Mouse (Mus musculus): ENCODE data around the gene Plxna2.

The Plxna2 gene

DNA sequence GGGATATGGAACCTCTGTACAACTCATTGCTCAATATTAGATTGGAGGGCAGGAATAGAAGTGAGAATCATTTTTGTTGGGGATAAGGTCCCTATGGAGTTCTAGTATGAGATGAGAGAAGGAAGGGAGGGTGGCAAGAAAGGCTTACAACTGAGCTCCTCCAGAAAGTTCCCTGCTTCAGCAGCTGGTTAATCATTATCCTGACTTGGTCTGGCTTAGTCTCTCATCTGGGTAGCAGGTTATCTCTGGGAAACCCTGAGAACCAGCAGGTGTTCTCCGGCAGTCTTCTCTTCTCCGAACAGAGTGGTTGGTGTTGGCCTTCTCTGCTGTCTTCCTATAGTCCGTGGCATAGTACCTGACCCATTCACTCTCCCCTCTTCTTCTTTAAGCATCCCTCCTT, 5.6 kb downstream of the Plxna2 start:
- no peak for DNase-seq

DNA sequence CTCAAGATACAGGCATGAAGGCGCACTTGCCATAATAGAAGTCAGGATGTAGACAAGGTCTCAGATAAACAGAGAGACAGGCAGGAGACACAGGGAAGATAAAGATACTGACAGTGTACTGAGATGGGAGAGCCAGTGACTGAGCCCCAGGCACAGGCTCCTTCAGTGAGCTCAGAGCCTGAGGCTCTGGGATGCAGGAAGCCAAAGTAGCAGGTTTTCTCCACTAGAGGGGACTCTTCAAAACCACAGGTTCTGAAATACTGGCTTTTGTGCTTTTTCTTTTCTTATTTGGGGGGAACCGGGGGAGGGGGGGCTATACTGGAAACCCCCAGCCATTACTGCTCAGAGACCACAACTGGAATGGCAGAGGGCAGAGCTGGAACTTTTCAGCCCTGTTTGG, 6.4 kb downstream of the Plxna2 start:
- DNase-seq: no peak

DNA sequence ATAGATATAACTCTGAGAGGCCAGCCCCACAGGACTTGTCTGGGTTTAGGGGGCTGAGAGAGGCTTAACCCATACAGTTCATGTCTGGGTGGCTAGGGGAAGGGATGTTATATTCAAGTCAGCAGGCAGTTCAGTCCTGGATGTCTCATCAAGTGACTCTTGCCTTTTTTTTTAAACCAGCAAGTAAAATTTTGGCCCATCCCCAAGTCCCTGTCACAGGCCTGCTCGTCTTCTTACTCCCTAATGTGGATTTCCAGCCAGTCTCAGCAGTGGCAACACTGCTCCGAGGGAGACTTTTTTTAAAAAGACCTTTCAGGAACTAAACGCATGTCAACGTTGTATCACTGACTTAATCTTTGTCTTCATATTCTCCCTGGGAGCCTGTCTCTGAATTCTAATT, 7.0 kb downstream of the Plxna2 start:
- no peak for DNase-seq

DNA sequence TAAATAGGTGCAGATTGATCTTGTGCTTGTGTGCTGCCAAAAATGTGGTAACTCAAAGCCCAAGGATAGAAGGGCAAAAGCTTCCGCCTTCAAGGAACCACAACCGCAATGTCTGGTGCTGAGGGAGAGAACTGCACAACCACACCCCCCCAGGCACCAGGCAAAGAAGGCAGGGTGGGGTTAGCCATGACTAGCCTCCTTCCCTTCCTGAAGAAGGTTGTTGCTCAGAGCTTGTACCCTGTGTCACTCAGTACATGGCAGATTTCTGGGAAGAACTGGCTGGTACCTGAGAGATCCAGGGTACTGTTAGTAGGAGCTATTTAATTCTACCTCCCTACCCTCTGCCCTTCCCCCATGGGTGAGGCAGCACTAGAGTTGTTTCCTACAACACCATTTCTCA, 8.1 kb downstream of the Plxna2 start:
- no peak for DNase-seq

DNA sequence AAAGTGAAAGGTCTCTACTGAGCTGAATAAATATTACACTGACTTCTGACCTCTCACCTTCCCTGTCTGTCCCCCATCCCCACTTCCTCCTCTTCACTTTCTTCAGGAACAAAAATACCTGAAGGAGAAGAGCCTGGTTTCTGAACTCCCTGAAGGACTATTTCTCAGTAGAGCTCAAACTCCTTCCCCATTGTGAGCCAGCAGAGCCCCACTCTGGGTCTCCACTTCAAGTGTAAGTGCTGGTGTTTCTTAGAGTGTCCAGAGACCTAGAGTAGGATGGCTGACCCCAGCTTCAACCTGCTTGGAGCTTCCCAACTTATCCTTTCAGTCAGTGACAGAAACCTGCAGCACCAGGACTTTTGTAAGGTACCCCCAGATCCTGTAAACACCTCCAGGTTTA, 9.3 kb downstream of the Plxna2 start:
- DNase-seq: no peak

DNA sequence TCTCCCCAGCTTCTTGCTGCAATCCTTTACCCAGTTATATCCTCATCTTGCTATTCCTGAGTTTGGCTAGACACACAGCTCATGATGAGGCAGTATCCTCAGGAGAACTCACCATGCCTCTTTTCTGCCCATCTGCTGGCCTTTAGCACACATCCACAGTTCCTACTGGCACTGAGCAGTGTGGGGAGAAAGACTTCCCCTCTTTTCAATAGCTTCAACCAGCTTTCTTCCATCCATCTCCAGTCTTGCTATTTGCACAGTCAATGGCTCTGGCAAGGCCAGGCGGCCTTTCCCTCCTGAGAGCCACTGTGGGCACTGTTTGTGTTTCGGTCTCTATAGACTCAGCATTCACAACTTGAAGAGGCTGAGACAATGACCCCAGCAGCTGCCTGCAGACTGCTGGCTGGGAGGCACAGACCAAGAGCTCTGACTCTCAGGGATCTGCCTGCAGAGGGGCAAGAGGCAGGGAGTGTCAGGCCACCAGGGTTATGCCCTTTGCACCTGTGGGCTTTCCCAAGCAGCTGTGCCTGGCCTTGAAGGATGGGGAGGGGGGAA, 11.2 kb downstream of the Plxna2 start:
- no peak for DNase-seq

DNA sequence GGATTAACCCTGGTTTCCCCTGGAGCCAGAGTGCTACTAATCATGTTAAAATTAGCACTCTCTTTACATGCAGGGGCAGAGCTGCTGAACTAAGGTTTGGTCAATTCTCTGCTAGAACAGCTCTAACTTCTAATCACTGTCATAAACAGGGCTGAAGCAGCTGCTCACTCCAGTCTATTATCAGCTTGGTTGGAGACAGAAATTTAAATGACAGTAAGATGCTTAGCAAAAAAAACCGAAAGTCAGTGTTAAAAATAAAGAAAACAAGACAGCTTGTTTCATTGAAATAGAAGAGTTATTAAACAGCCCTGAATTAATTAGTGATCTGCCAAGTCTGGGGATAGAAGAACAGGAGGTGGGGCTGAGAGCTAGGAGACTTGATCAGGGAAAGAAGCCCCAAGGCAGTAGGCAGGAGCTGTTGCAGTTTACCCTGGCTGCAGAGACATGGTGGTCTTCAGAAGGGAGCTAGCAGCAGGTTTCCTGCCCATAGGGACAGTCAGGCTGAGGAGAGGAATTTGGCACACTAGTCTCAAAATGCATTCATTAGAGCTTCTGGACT, 12.6 kb downstream of the Plxna2 start:
- no peak for DNase-seq

DNA sequence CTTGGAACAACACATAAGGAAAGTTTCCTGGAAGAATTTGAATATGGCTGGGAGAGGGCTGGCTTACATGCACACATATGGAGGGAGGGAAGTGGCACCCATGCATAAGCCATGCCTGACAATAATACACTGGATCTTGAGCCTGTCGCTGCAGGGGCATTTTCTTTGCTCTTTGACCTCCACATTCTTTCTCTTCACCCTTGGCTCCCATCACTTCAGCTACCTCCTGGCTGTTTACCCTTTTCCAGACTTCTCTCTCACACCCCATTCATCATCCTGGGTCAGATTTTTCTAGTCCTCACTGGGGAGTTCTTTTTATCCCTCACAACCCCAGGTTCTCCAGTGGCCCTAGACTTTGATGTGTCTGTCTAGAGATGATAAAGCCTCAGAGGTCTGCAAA, 13.6 kb downstream of the Plxna2 start:
- no peak for DNase-seq

DNA sequence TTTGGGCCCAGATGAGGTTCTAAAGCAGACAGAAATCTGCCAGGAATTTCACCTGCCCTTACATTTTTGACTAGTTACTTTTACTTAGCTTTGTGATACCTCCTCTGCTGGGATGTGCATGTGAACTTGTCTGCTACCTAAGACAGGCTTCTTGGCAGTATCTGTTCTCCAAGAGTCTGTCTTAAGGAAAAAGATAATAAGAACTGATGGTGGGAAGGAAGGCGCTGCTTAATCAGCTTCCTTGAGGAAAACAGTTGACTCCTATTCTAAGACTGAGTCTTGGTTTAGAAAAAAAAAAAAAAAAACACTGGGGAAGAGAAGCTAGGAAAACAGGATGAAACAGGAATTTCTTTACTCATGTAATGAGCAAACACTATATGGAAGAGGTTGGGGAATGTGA, 14.0 kb downstream of the Plxna2 start:
- DNase-seq: no peak

DNA sequence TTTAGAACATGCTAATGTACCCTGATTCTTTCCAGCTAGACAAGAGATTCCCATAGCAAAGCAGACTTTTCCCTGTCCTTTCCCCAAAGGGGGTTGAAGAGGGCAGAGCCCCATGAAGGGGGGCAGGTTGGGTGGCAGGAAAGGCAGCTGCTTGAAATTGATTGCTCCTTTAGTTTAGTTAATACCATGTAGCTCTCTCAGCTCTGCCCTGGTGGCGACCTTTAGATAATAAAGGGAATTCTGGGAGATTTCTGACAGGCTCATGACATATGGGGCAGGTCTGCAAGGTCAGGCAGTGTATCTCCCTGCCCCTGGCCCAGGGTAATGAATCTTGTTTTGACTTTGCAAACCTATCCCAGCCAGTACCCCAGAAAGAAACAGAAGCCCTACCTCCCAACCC, 17.4 kb downstream of the Plxna2 start:
- no peak for DNase-seq

DNA sequence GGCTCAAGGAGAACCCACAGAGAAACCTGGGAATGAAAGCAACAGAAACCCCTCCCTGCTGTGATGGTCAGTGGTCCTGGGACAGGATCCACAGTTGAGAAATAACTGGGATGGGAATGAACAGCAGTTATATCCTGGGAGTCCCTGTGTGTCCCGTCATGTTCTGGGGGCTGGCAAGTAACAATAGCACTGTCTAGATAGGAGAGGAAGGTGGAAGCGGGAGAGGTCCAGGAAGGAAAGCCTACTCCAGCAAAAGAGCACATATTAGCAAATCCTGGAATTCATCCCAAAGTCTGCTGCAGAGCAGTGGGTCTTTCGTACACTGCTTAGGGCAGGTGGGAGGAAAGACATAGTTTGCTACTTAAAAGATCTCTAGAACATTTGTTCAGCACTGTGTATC, 17.9 kb downstream of the Plxna2 start:
- no peak for DNase-seq

DNA sequence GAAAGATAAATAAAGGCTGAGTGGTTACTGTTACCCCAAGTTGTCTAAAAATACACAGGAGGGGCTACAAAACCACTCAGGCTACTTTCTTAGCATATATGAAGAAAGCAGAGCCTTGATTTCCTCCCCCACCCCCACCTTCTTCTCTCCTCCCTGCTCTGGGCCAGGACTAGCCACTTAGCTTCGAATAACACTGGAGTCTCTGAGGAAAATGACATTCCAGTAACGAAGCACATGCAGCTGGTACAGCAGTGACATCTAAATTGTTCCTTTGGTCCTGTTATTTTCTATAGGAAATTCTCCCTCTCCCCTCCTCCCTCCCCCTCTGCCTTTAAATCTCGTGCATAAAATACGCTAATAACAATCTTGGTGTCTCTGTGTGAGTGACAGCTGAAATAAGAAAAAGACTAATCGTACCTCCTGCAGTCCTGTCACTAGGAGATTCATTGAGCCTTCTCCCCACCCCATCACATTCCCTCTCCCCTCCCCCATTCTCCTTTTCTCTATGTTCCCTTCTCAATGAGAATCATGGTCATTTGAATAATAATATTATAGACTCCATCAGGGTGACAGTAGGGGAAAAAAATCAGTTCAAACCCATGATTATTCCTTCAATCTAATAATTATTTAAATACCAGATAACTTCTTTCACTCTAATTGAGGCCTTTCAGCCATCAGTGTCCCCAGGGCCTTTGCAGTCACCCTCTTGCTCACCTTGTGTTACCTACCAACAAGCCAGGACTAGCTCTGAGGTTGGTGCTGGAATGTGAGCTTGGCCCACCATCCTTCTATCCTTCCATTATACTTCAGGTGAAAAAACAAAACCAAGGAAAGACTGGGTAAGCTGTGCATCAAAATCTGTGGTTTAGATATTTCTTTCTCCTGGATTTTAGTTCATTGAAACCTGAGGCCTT, 19.6 kb downstream of the Plxna2 start:
- no peak for DNase-seq

DNA sequence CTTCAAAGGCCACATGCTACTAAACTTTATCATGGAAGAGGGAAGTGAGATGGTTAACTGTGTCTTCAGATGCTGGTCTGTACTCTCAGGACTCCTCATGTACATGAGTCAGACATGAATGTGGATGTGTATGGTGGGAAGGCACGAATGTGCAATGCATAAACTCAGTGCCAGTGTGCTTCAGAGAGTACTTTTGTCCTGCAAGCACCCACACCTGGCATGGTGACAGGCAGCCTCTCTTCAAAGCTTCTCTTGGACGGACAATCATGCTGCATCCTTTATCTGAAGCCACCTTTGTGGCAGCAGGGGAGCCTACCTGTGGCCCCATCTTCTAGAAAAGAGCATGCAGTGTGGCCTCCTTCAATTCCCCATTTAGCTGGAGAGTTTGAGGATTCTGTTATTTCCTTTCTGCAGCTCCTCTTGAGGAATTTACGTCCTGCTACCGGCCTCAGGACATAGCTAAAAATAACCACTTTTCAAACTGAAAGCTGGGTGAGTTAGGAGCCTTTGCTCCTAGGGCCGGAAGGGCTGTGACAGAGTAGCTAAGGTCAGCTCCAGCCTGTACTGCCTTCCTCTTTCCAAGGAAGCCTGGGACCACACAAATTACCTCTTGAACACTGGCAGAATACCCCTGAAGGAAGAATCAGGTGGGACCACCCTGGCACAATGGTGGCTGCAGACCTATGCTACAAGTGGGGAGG, 23.7 kb downstream of the Plxna2 start:
- no peak for DNase-seq

DNA sequence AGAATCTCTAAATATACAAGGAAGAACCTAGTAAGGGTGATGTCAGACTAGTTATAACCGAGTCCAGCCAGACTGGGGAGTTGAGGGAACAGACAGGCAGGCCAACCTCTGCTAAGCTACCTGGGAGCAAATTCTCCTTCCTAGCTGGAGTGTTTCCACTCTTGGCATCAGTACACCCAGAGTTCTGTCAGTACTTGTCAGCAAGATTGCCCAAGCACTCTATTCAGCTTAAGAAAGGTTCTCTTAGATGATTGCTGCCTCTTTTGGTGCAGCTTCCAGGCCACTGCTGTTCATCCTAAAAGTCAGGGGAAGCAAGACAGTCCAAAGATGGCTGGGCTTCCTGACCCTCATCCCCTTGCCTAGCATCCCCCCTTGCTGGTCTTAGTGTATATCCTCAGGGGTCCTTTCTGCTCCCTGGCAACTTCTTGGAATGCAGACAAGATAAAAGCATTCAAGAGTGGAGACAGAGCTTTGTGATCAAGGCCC, 24.3 kb downstream of the Plxna2 start:
- no peak for DNase-seq

DNA sequence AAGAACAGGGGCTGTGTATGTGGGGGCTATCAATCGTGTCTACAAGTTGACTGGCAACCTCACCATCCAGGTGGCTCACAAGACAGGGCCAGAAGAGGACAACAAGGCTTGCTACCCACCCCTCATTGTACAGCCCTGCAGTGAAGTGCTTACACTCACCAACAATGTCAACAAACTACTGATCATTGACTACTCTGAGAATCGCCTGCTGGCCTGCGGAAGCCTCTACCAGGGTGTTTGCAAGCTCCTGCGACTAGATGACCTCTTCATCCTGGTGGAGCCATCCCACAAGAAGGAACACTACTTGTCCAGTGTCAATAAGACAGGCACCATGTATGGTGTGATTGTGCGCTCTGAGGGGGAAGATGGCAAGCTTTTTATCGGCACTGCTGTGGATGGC, 25.9 kb downstream of the Plxna2 start:
- no peak for DNase-seq

DNA sequence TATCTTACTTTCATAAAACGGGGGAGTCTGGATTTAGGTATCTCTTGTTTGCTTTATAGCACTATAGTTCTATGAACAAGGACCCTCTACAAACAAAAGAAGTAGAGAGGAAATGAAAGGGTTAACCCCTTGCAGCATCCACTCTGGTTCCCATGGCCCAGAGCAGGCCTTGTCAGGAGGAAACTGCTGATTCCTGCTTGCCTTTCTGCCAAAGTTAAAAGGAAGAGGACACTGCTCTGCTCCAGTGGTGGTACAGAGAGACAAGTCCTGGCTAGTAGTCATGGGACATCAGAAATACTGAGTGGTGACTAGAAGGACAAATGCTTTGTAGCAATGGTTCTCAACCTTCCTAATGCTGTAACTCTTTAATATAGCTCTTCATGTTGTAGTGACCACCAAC, 27.9 kb downstream of the Plxna2 start:
- no peak for DNase-seq

DNA sequence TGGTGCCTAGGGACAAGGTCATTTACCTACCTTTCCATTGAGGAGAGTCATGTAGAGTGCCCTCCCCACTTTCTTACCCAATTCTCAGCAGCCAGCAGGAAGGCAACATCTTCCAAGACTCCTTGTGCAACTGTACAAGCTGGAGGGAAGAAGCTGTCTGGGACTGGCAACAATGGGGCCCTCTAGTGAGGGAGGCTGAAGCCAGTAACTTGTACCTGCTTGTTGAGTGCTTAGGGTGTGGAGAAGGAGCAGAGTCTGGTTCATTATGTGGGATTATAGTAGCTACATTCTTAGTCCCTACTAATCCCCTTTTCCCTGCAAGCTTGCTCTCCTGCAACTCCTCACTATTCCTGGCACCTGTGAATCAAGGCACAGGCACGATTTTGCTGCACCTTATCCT, 32.1 kb downstream of the Plxna2 start:
- no peak for DNase-seq

DNA sequence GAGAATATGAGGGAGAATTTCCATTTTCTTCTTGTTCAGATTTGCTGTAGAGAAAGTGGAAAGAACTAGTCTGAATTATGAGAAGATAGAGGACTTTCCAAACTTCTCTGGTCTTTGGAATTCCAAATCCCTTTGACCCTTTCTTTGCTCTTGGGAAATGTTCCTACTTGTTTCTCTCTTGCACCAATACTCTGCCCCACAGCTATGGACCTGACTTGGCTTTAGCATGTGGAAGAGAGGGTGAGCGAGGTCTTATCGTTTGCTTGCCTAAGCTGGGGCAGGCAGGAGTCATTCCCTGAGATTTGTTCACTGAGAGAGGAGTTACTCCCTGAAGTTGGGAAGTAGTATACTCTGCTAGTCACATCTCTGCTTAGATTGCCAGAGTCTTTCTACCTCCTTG, 32.5 kb downstream of the Plxna2 start:
- no peak for DNase-seq

DNA sequence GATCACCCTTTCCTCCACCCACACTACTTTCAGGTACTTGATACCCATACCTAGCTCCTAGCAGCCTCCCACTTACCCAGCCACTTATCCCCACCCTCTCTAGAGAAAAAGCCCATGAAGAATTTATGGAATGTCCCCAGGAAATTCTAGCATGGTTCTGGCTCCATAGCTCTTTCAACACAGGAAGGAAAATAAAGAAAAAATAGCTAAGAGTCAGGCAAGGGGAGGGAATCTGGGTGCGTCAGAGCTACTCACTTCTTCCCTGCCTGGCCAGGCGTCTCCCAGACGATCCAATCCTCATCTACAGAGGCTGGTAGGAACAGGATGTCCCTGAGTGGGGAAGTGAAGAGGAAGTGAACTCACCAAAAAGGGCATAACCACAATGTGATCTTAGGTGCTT, 34.0 kb downstream of the Plxna2 start:
- DNase-seq: no peak

DNA sequence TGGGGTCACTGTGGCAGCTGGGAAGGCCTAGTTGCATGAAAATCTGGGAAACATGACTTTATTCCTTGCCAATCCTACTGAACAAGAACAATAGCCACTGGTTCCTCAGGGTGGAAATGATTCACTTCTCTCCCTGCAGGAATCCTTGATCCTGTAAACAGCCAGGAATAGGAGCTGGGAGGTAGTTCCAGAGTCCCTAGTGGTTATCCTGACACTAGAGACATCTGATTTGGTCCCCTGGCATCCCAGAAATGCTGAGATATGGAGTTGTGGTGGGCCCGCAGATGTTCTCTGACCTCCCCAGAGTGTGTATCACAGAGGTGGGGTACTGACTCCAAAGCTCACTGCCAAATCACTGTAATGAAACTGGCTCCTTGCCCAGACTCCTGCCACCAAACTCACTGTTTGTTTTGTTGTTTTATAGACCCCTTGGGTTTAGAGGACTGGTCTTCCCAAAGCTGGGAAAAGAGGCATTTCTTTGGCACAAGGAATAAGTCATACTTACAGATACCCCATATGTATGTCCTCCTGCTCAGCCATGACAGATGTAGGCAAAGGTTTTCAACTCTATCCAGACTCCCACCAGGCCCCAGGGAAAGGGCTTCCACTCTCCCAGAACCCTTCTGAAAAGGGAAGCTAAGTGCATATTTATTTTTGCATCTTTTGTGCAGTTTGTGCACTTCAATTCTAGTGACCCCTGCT, 40.6 kb downstream of the Plxna2 start:
- no peak for DNase-seq

DNA sequence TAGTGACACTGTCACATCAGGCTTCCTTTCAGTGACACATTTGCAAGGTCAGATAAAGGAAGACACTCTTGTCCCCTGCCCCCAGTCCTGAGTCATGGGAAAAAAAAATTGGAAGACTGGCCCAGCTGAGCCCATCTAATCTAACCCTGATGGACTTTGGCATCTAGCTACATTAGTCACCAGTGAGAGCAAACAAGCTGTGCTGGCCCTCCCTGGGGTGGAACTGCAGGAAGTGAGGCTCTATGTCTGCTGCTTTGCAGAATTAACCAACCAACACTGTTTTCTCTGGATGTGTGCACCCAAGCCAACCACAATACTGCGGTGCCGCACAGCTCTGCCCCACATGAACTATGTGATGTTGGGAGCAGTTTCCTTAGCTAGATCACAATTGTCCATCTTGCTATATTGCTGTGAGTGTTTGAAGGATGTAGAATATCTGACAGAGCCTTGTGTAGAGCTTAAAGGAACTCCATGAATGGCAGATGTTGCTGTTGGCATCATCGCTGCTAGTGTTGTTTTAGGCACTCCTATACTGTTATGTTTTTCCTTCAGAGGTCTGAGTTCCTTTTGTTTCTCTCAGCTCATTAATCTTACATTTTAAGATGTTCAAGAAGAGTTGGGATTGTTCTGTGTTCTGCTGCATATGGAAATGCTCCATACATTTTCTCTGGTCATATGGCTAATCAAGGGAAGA, 42.6 kb downstream of the Plxna2 start:
- DNase-seq: no peak

DNA sequence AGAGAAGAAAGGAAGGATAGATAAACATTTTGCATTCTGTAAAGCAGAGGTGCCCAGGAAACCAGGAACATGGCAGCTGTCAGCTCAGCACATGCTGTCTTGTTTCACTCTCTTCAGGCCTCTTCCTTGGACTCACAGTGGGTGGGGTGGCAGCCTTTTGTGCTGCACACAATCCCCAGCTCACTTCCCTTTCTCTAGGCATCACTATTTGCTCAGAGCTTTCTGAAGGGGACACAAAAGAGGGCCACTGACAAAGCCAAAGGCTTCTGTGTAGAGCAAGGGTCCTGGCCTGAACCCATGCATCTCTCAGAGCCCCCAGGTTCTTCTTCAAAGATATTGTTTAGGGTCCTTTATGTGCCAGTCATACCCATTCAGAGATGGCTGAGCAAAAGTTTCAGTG, 45.0 kb downstream of the Plxna2 start:
- no peak for DNase-seq
